Mouse (Mus musculus) left cerebral cortex, adult 8-10 months (tissue): ENCODE results near the gene Tnni2. TPM values are rescaled to one million over a fixed set of nuclear protein-coding genes. Genes with fewer than 3 reads are reported as not detected.
A peak's percentile ranks its signal among the peaks of the same experiment; 100 is the strongest.

ENCODE experiments used
- DNase-seq, 2 experiments: peaks; one replicate each; pipeline ENCODE4 v3.0.0; 2022; ENCODE audit warnings: low spot score in 2 of 2
- total RNA-seq, 4 experiments: library from RNA; stranded (reverse); gene quantifications; 2 replicates each; pipeline ENCODE4 v1.2.4; 2022

The Tnni2 gene
- total RNA-seq, 4 experiments from 2014 or later = 1.9 to 9.6 (median 5.2) TPM

- no peak for DNase-seq
Observed at GRCm38 (mm10) chr7:142430160-142430678, 11.4 kb upstream of the Tnni2 start.

- no peak for DNase-seq
Observed at GRCm38 (mm10) chr7:142431106-142431505, 10.5 kb upstream of the Tnni2 start.

GRCm38 (mm10) chr7:142433623-142434022 lies 8.0 kb upstream of the Tnni2 start:
- no peak for DNase-seq

- no peak for DNase-seq
Observed at GRCm38 (mm10) chr7:142434137-142434865, 7.3 kb upstream of the Tnni2 start, which contains the start of gene Syt8. Gene Syt8 (plus strand): TSS chr7:142434850.

- peak in 1 of 2 experiments; percentile 39 for DNase-seq
Observed at GRCm38 (mm10) chr7:142435524-142435923, 6.1 kb upstream of the Tnni2 start.

- no peak for DNase-seq
Observed at GRCm38 (mm10) chr7:142437324-142437723, 4.3 kb upstream of the Tnni2 start.

GRCm38 (mm10) chr7:142439966-142440365 lies 1.6 kb upstream of the Tnni2 start:
- no peak for DNase-seq

GRCm38 (mm10) chr7:142440657-142441114 lies 922 bp upstream of the Tnni2 start:
- no peak for DNase-seq

- DNase-seq = no peak
Observed at GRCm38 (mm10) chr7:142442081-142442907, 686 bp downstream of the Tnni2 start.

GRCm38 (mm10) chr7:142442908-142443420 lies 1.4 kb downstream of the Tnni2 start:
- DNase-seq = no peak

GRCm38 (mm10) chr7:142443474-142443873 lies 1.9 kb downstream of the Tnni2 start:
- DNase-seq = no peak

- no peak for DNase-seq
Observed at GRCm38 (mm10) chr7:142444171-142444570, 2.6 kb downstream of the Tnni2 start.

- no peak for DNase-seq
Observed at GRCm38 (mm10) chr7:142445324-142445723, 3.7 kb downstream of the Tnni2 start.

- no peak for DNase-seq
Observed at GRCm38 (mm10) chr7:142446264-142446663, 4.7 kb downstream of the Tnni2 start.

GRCm38 (mm10) chr7:142449038-142449617 lies 7.5 kb downstream of the Tnni2 start:
- no peak for DNase-seq

- no peak for DNase-seq
Observed at GRCm38 (mm10) chr7:142454706-142455105, 13.1 kb downstream of the Tnni2 start.

- DNase-seq = no peak
Observed at GRCm38 (mm10) chr7:142455251-142455650, 13.6 kb downstream of the Tnni2 start.

GRCm38 (mm10) chr7:142456806-142457205 lies 15.2 kb downstream of the Tnni2 start:
- no peak for DNase-seq

GRCm38 (mm10) chr7:142457227-142457811 lies 15.7 kb downstream of the Tnni2 start:
- no peak for DNase-seq

GRCm38 (mm10) chr7:142458026-142458425 lies 16.4 kb downstream of the Tnni2 start:
- DNase-seq = no peak

GRCm38 (mm10) chr7:142458676-142459298 lies 17.2 kb downstream of the Tnni2 start:
- no peak for DNase-seq
